Mouse (Mus musculus) stomach, embryonic 15.5 days (tissue): ENCODE measurements around the gene Cyld. TPM values are rescaled to one million over a fixed set of nuclear protein-coding genes. Genes with fewer than 3 reads are reported as not detected.
"Not testable (repeated sequence)": the region's sequence is repeated elsewhere in the genome, so short reads cannot be mapped to it uniquely, and the experiment has no call there.

Source experiments
- ATAC-seq: fragments of 200-750 bp; cut with Nextera tagmentation; 2 replicates; pipeline ENCODE4 v1.8.0; 2017; ENCODE audit warnings: low read depth, moderate number of reproducible peaks, moderate TSS enrichment; ENCODE audit not compliant: insufficient read depth, low FRiP score
- H3K27ac ChIP-seq: fragments of 300-500 bp; sonication (generic); 2 replicates; pipeline ENCODE4 v1.5.1; 2015; ENCODE audit warnings: mild to moderate bottlenecking, inconsistent platforms
- H3K27me3 ChIP-seq: fragments of 300-500 bp; sonication (generic); replicated peaks from 2 replicates; pipeline ENCODE4 v1.6.1; 2015; ENCODE audit warnings: inconsistent platforms
- H3K36me3 ChIP-seq: fragments of 300-500 bp; sonication (generic); 2 replicates; pipeline ENCODE4 v1.6.1; 2015; ENCODE audit warnings: inconsistent platforms
- H3K4me1 ChIP-seq: fragments of 300-500 bp; sonication (generic); 2 replicates; pipeline ENCODE4 v1.6.1; 2015; ENCODE audit warnings: inconsistent platforms
- H3K4me2 ChIP-seq: fragments of 300-500 bp; sonication (generic); 2 replicates; pipeline ENCODE4 v1.6.1; 2015; ENCODE audit warnings: mild to moderate bottlenecking, inconsistent platforms
- H3K4me3 ChIP-seq: fragments of 300-500 bp; sonication (generic); replicated peaks from 2 replicates; pipeline ENCODE4 v1.5.1; 2015; ENCODE audit warnings: inconsistent platforms
- H3K9ac ChIP-seq: fragments of 300-500 bp; sonication (generic); 2 replicates; pipeline ENCODE4 v1.6.1; 2015; ENCODE audit warnings: inconsistent platforms
- H3K9me3 ChIP-seq: fragments of 300-500 bp; sonication (generic); 2 replicates; pipeline ENCODE4 v1.6.1; 2016; ENCODE audit warnings: inconsistent platforms
- WGBS: fragments of 180-500 bp; shearing (Covaris S2); methylation state at CpG from one replicate; pipeline ENCODE4 v1.1.7; 2015; 5-methylcytosine and 5-hydroxymethylcytosine counted together
- polyA plus RNA-seq: library from polyadenylated mRNA; unstranded; fragments of >200 nt; fragmentation: Nextera tagmentation; extraction: Ambion mirVana; gene quantifications from 2 replicates; pipeline ENCODE4 v1.2.1, GENCODE M21; 2015

Cyld gene
- polyA plus RNA-seq, 1 experiment from 2014 or later = 13.7 TPM

GRCm38 (mm10) chr8:88761980-88762379 lies 65.2 kb downstream of the Cyld start:
- H3K27ac ChIP-seq = no peak overlapping the region
- H3K36me3 ChIP-seq = no peaks in the 10 kb centered on the region
- no peak overlapping the region for H3K4me3 ChIP-seq
- no peaks in the 10 kb centered on the region; the same call in 1 of the 2 replicates for H3K27me3 ChIP-seq
- no peak overlapping the region for H3K4me2 ChIP-seq
- H3K4me1 ChIP-seq = no peaks in the 10 kb centered on the region
- 73% methylated on average over 12 of the region's 12 CpGs for WGBS
- H3K9me3 ChIP-seq = no peaks in the 10 kb centered on the region
- no peak overlapping the region for H3K9ac ChIP-seq
- no peak; the same call in 1 of the 2 replicates for ATAC-seq

- no peaks in the 10 kb centered on the region for H3K36me3 ChIP-seq
- no peak overlapping the region for H3K4me2 ChIP-seq
- no peaks in the 10 kb centered on the region for H3K27me3 ChIP-seq
- H3K4me1 ChIP-seq = peaks cover 13% of the 10 kb centered on the region
- H3K9me3 ChIP-seq = no peaks in the 10 kb centered on the region
- WGBS = 72% methylated on average over 7 of the region's 7 CpGs
- H3K27ac ChIP-seq = no peak overlapping the region
- no peak for ATAC-seq
- H3K4me3 ChIP-seq = no peak overlapping the region
- H3K9ac ChIP-seq = no peak overlapping the region
Observed at GRCm38 (mm10) chr8:88771241-88771640, 74.4 kb downstream of the Cyld start.

GRCm38 (mm10) chr8:88774593-88775297 lies 77.9 kb downstream of the Cyld start:
- no peak for ATAC-seq
- Histone ChIP-seq H3K27me3 (no peaks in the 10 kb centered on the region), H3K4me1 (peaks cover 17% of the 10 kb centered on the region), H3K4me2 (peak overlapping the region; percentile 10; the same call in 1 of the 2 replicates), H3K9ac (no peak overlapping the region), H3K27ac (0 out of 2 replicates have a peak overlapping the region, but pooled peaks have one; percentile 21), H3K4me3 (no peak overlapping the region), H3K36me3 (no peaks in the 10 kb centered on the region), H3K9me3 (no peaks in the 10 kb centered on the region)
- 34% methylated on average over 19 of the region's 19 CpGs for WGBS

- Histone ChIP-seq H3K36me3 (no peaks in the 10 kb centered on the region), H3K4me3 (no peak overlapping the region), H3K9me3 (no peaks in the 10 kb centered on the region), H3K27me3 (no peaks in the 10 kb centered on the region), H3K4me1 (peaks cover 17% of the 10 kb centered on the region), H3K4me2 (peak overlapping the region; percentile 10; the same call in 1 of the 2 replicates), H3K27ac (no peak overlapping the region), H3K9ac (no peak overlapping the region)
- WGBS = 60% methylated on average over 7 of the region's 7 CpGs
- no peak for ATAC-seq
Observed at GRCm38 (mm10) chr8:88775298-88775646, 78.4 kb downstream of the Cyld start.

DNA sequence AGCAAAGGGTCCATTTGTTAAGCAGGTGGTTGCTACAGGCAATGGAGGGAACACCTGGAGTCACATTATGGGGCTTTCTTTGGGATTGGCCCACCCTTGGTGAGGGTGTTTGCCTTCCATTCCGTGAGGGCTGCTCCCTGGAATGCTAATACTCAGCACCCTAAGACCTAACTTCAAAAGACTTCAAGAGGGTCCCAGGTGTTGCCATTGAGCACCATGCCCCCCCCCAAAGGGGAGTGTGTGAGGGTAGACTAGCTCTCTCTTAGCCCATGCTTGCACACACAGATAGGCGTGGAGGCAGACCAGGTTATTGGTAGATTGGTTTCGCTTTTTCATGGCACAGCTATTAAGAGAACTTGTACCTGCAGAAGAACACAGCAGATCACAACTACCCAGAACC lies 83.3 kb downstream of the Cyld start:
- Histone ChIP-seq H3K4me3 (no peak overlapping the region), H3K27ac (no peak overlapping the region), H3K27me3 (no peaks in the 10 kb centered on the region), H3K4me2 (no peak overlapping the region), H3K36me3 (no peaks in the 10 kb centered on the region), H3K9ac (no peak overlapping the region), H3K9me3 (no peaks in the 10 kb centered on the region), H3K4me1 (peaks cover 9% of the 10 kb centered on the region; the same call in 1 of the 2 replicates)
- ATAC-seq = no peak
- 79% methylated on average over 3 of the region's 3 CpGs for WGBS

- Histone ChIP-seq H3K9ac (no peak overlapping the region), H3K27me3 (no peaks in the 10 kb centered on the region), H3K36me3 (no peaks in the 10 kb centered on the region), H3K4me1 (0 out of 2 replicates have a peak, but pooled peaks cover 4% of the 10 kb centered on the region), H3K4me2 (no peak overlapping the region), H3K27ac (no peak overlapping the region), H3K9me3 (no peaks in the 10 kb centered on the region), H3K4me3 (no peak overlapping the region)
- no peak for ATAC-seq
- WGBS = 64% methylated on average over 5 of the region's 5 CpGs
Observed at GRCm38 (mm10) chr8:88781283-88781682, 84.5 kb downstream of the Cyld start.

GRCm38 (mm10) chr8:88783722-88784121 lies 86.9 kb downstream of the Cyld start:
- Histone ChIP-seq H3K4me3 (no peak overlapping the region), H3K27me3 (no peaks in the 10 kb centered on the region), H3K36me3 (no peaks in the 10 kb centered on the region), H3K4me1 (no peaks in the 10 kb centered on the region), H3K9ac (no peak overlapping the region), H3K4me2 (no peak overlapping the region), H3K27ac (no peak overlapping the region), H3K9me3 (no peaks in the 10 kb centered on the region)
- ATAC-seq = no peak
- 85% methylated on average over 1 of the region's 1 CpGs for WGBS

DNA sequence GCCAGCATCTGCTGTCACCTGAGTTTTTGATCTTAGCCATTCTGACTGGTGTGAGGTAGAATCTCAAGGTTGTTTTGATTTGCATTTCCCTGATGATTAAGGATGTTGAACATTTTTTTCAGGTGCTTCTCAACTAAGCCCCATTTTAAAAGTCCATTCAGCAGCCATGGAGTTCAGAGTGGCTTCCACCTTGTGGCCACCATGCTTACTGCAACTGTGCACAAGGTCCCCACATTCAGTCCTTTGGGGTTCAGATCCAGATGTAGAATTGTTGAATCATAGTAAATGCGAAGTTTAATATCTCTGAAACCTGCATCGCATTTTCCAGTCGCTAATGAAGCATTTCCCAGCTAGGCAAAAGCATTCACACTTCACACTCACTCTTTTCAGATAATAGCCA lies 91.5 kb downstream of the Cyld start:
- not testable (repeated sequence) for H3K9ac ChIP-seq, H3K27me3 ChIP-seq, H3K9me3 ChIP-seq, H3K27ac ChIP-seq, H3K36me3 ChIP-seq, H3K4me2 ChIP-seq, H3K4me3 ChIP-seq, ATAC-seq, H3K4me1 ChIP-seq
- 74% methylated on average over 3 of the region's 3 CpGs for WGBS

- H3K9me3 ChIP-seq = no peaks in the 10 kb centered on the region
- ATAC-seq = peak; percentile 79
- WGBS = 63% methylated on average over 8 of the region's 8 CpGs
Observed at GRCm38 (mm10) chr8:88792691-88793323, 96.0 kb downstream of the Cyld start.

DNA sequence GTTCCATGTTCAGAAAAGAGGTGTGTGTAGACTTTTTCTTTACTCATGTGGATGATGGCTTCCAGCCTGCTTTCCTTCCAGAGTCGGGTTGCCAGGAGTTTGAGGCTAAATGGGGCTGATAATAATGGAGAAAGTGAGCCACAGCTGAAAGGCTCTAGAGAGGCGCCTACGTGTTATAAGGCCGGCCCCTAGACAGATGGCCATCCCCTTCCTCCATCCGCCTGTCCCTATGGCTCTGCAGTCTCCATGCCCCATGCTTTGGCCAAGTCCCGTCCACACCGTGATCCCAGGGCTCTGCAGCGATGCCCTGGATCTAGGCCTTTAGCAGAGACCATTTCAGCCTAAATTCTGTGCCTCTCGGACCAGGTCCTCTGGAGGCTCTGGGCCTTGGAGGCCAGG lies 96.5 kb downstream of the Cyld start:
- Histone ChIP-seq H3K9me3 (no peaks in the 10 kb centered on the region), H3K36me3 (no peaks in the 10 kb centered on the region), H3K27me3 (no peaks in the 10 kb centered on the region), H3K4me3 (no peak overlapping the region), H3K4me2 (no peak overlapping the region), H3K4me1 (no peaks in the 10 kb centered on the region), H3K27ac (peak overlapping the region; percentile 40; the same call in 1 of the 2 replicates), H3K9ac (no peak overlapping the region)
- no peak for ATAC-seq
- WGBS = 85% methylated on average over 9 of the region's 9 CpGs

More at GRCm38 (mm10) chr8:88792691-88793323, 96.0 kb downstream of the Cyld start:
- H3K9ac ChIP-seq = no peak overlapping the region
- H3K27ac ChIP-seq = peak overlapping the region; percentile 40; the same call in 1 of the 2 replicates
- no peaks in the 10 kb centered on the region for H3K4me1 ChIP-seq
- H3K27me3 ChIP-seq = no peaks in the 10 kb centered on the region
- no peak overlapping the region for H3K4me2 ChIP-seq
- H3K4me3 ChIP-seq = no peak overlapping the region
- no peaks in the 10 kb centered on the region for H3K36me3 ChIP-seq

GRCm38 (mm10) chr8:88793746-88794614 lies 97.2 kb downstream of the Cyld start:
- Histone ChIP-seq H3K36me3 (no peaks in the 10 kb centered on the region), H3K27ac (no peak overlapping the region), H3K9ac (no peak overlapping the region), H3K27me3 (no peaks in the 10 kb centered on the region), H3K9me3 (no peaks in the 10 kb centered on the region), H3K4me3 (no peak overlapping the region), H3K4me2 (no peak overlapping the region), H3K4me1 (no peaks in the 10 kb centered on the region)
- ATAC-seq = no peak
- 84% methylated on average over 24 of the region's 24 CpGs for WGBS

DNA sequence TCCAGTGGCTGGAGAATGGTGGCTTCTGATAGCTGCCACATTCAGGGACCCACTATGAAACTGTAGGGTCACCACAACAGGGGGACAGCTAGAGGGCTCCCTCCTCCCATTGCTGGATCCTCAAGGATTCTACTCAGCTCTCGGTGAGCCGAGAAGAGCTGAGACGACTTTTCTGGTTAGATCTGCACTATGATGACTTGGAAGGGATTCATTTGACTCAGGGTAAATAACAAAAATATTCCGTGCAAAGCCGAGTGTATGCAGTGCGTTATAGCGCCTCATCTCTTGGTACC lies 97.7 kb downstream of the Cyld start:
- no peak overlapping the region for H3K4me3 ChIP-seq
- H3K9ac ChIP-seq = no peak overlapping the region
- no peaks in the 10 kb centered on the region for H3K36me3 ChIP-seq
- no peaks in the 10 kb centered on the region for H3K9me3 ChIP-seq
- no peak for ATAC-seq
- 73% methylated on average over 7 of the region's 7 CpGs for WGBS
- H3K27me3 ChIP-seq = no peaks in the 10 kb centered on the region
- H3K4me2 ChIP-seq = no peak overlapping the region
- no peaks in the 10 kb centered on the region for H3K4me1 ChIP-seq
- no peak overlapping the region for H3K27ac ChIP-seq
